Mouse (Mus musculus): ENCODE data around the gene Spata18. TPM values are rescaled to one million over a fixed set of nuclear protein-coding genes. Genes with fewer than 3 reads are reported as not detected.

Gene Spata18
- polyA plus RNA-seq, 1 experiment from 2014 or later, result 1.0 TPM

- WGBS, result 86% methylated on average over 21 of the region's 21 CpGs
- Histone ChIP-seq H3K4me3 (ENCODE audit: low read depth, low read length) (no peak overlapping the region), H3K27ac (ENCODE audit: low read depth, low read length) (no peak overlapping the region), H3K27me3 (ENCODE audit: control insufficient read depth, insufficient read depth, low read length) (no peaks in the 10 kb centered on the region), H3K36me3 (ENCODE audit: control insufficient read depth, insufficient read depth, low read length) (no peaks in the 10 kb centered on the region), H3K9ac (ENCODE audit: low read depth, low read length) (no peak overlapping the region), H3K9me3 (ENCODE audit: control insufficient read depth, low read length) (no peaks in the 10 kb centered on the region), H3K4me1 (replicated peaks; ENCODE audit: control insufficient read depth, insufficient read depth, low read length) (no peaks in the 10 kb centered on the region), H3K4me2 (replicated peaks; ENCODE audit: low read depth, low read length) (no peak overlapping the region)
- ATAC-seq (ENCODE audit: low FRiP score) (no peak), DNase-seq (ENCODE audit: low spot score) (no peak)
Observed at GRCm38 (mm10) chr5:73721682-73722282, 70.6 kb downstream of the Spata18 start.

GRCm38 (mm10) chr5:73725981-73726380, 74.8 kb downstream of the Spata18 start:
- Histone ChIP-seq H3K4me2 (replicated peaks; ENCODE audit: low read depth, low read length) (no peak overlapping the region), H3K4me1 (replicated peaks; ENCODE audit: control insufficient read depth, insufficient read depth, low read length) (no peaks in the 10 kb centered on the region), H3K9ac (ENCODE audit: low read depth, low read length) (no peak overlapping the region), H3K4me3 (ENCODE audit: low read depth, low read length) (no peak overlapping the region), H3K27me3 (ENCODE audit: control insufficient read depth, insufficient read depth, low read length) (no peaks in the 10 kb centered on the region), H3K27ac (ENCODE audit: low read depth, low read length) (no peak overlapping the region), H3K9me3 (ENCODE audit: control insufficient read depth, low read length) (no peaks in the 10 kb centered on the region), H3K36me3 (ENCODE audit: control insufficient read depth, insufficient read depth, low read length) (no peaks in the 10 kb centered on the region)
- WGBS, result 90% methylated on average over 4 of the region's 4 CpGs
- no peak for DNase-seq (ENCODE audit: low spot score)
- no peak for ATAC-seq (ENCODE audit: low FRiP score)

GRCm38 (mm10) chr5:73728651-73729050, 77.5 kb downstream of the Spata18 start:
- H3K27ac ChIP-seq (ENCODE audit: low read depth, low read length), result no peak overlapping the region
- H3K9me3 ChIP-seq (ENCODE audit: control insufficient read depth, low read length), result no peaks in the 10 kb centered on the region
- ATAC-seq (ENCODE audit: low FRiP score), result no peak
- H3K36me3 ChIP-seq (ENCODE audit: control insufficient read depth, insufficient read depth, low read length), result no peaks in the 10 kb centered on the region
- H3K4me1 ChIP-seq (replicated peaks; ENCODE audit: control insufficient read depth, insufficient read depth, low read length), result no peaks in the 10 kb centered on the region
- 92% methylated on average over 7 of the region's 7 CpGs for WGBS
- no peak overlapping the region for H3K4me3 ChIP-seq (ENCODE audit: low read depth, low read length)
- H3K27me3 ChIP-seq (ENCODE audit: control insufficient read depth, insufficient read depth, low read length), result no peaks in the 10 kb centered on the region
- H3K9ac ChIP-seq (ENCODE audit: low read depth, low read length), result no peak overlapping the region
- H3K4me2 ChIP-seq (replicated peaks; ENCODE audit: low read depth, low read length), result no peak overlapping the region
- DNase-seq (ENCODE audit: low spot score), result no peak

Other genes starting within 250 kb of the Spata18 start
- gene Cwh43, start 245.3 kb upstream of the Spata18 start, polyA plus RNA-seq (2014; fragmentation: Nextera tagmentation; extraction: Ambion mirVana), result not detected in 2 replicates
- gene Dcun1d4, start 170.4 kb upstream of the Spata18 start, polyA plus RNA-seq (2014; fragmentation: Nextera tagmentation; extraction: Ambion mirVana), result 73.0 and 80.4 TPM in 2 replicates
- gene Lrrc66, start 18.9 kb upstream of the Spata18 start, polyA plus RNA-seq (2014; fragmentation: Nextera tagmentation; extraction: Ambion mirVana), result 0.15 TPM in 1 of 2 replicates, not detected in the other
- gene Sgcb, start 3.6 kb upstream of the Spata18 start, polyA plus RNA-seq (2014; fragmentation: Nextera tagmentation; extraction: Ambion mirVana), result 24.6 and 26.3 TPM in 2 replicates